Mouse (Mus musculus) bone marrow, adult 2 months (tissue): ENCODE data around the gene Aoah. TPM values are rescaled to one million over a fixed set of nuclear protein-coding genes. Genes with fewer than 3 reads are reported as not detected.

Experiments used
- H3K27ac ChIP-seq: fragments of 200-500 bp; 2 replicates; pipeline ENCODE4 v1.5.1; 2012; ENCODE audit warnings: low read depth, mild to moderate bottlenecking, control low read depth, inconsistent platforms, low read length; ENCODE audit not compliant: control insufficient read depth, poor library complexity, insufficient read depth
- H3K4me1 ChIP-seq: fragments of 200-500 bp; 2 replicates; pipeline ENCODE4 v1.6.1; 2011; ENCODE audit warnings: low read length; ENCODE audit not compliant: control insufficient read depth, insufficient read depth
- H3K4me3 ChIP-seq: fragments of 200-500 bp; replicated peaks from 2 replicates; pipeline ENCODE3; 2011; ENCODE audit warnings: mild to moderate bottlenecking, low read depth, low read length, control low read depth; ENCODE audit not compliant: control insufficient read depth
- CTCF ChIP-seq: fragments of 200-500 bp; IDR thresholded peaks from 2 replicates; pipeline ENCODE4 v1.5.1; 2011; ENCODE audit warnings: low read length, control low read depth; ENCODE audit not compliant: control insufficient read depth, insufficient read depth
- POLR2A ChIP-seq: fragments of 200-500 bp; IDR thresholded peaks from 2 replicates; pipeline ENCODE4 v1.6.1; 2011; ENCODE audit warnings: low read depth, mild to moderate bottlenecking, control low read depth, low read length, borderline replicate concordance; ENCODE audit not compliant: control insufficient read depth
- WGBS: fragments of 180-500 bp; shearing (Covaris S2); methylation state at CpG from one replicate; pipeline ENCODE4 v1.1.7; 2018; 5-methylcytosine and 5-hydroxymethylcytosine counted together
- polyA plus RNA-seq: library from polyadenylated mRNA; stranded (reverse); fragments of >200 nt; gene quantifications from 2 replicates; pipeline ENCODE4 v1.2.4, GENCODE M21; 2011; ENCODE audit warnings: low replicate concordance; ENCODE audit not compliant: missing spikeins, insufficient read depth, insufficient read length

Gene Aoah
- polyA plus RNA-seq, 1 experiment = 14.6 TPM

- WGBS = 76% methylated on average over 6 of the region's 6 CpGs
- TF ChIP-seq POLR2A (no peak), CTCF (no peak)
- Histone ChIP-seq H3K27ac (no peak overlapping the region), H3K4me1 (no peaks in the 10 kb centered on the region), H3K4me3 (no peak overlapping the region)
Measured at GRCm38 (mm10) chr13:20939099-20939498, 145.2 kb downstream of the Aoah start.

GRCm38 (mm10) chr13:20940389-20940788 lies 146.5 kb downstream of the Aoah start:
- TF ChIP-seq POLR2A (no peak), CTCF (no peak)
- H3K4me1 ChIP-seq = no peaks in the 10 kb centered on the region
- 47% methylated on average over 6 of the region's 6 CpGs for WGBS

GRCm38 (mm10) chr13:20941707-20942106 lies 147.8 kb downstream of the Aoah start:
- no peak overlapping the region for H3K27ac ChIP-seq
- WGBS = 84% methylated on average over 4 of the region's 4 CpGs
- H3K4me3 ChIP-seq = no peak overlapping the region
- TF ChIP-seq CTCF (no peak), POLR2A (no peak)
- H3K4me1 ChIP-seq = no peaks in the 10 kb centered on the region

More at GRCm38 (mm10) chr13:20940389-20940788, 146.5 kb downstream of the Aoah start:
- Histone ChIP-seq H3K27ac (no peak overlapping the region), H3K4me3 (no peak overlapping the region)

- 82% methylated on average over 3 of the region's 3 CpGs for WGBS
- Histone ChIP-seq H3K4me3 (no peak overlapping the region), H3K4me1 (no peaks in the 10 kb centered on the region), H3K27ac (no peak overlapping the region)
- TF ChIP-seq CTCF (no peak), POLR2A (no peak)
Measured at GRCm38 (mm10) chr13:20963086-20963485, 169.2 kb downstream of the Aoah start.

GRCm38 (mm10) chr13:20981234-20982230 lies 187.6 kb downstream of the Aoah start:
- no peak overlapping the region for H3K4me3 ChIP-seq
- 78% methylated on average over 8 of the region's 8 CpGs for WGBS
- no peak overlapping the region for H3K27ac ChIP-seq
- no peak for TF ChIP-seq POLR2A
- TF ChIP-seq CTCF = no peak
- no peaks in the 10 kb centered on the region for H3K4me1 ChIP-seq

- no peak overlapping the region for H3K4me3 ChIP-seq
- H3K4me1 ChIP-seq = no peaks in the 10 kb centered on the region
- TF ChIP-seq CTCF (no peak), POLR2A (no peak)
- H3K27ac ChIP-seq = no peak overlapping the region
Measured at GRCm38 (mm10) chr13:20985510-20985909, 191.6 kb downstream of the Aoah start.

- Histone ChIP-seq H3K4me1 (no peaks in the 10 kb centered on the region), H3K27ac (no peak overlapping the region), H3K4me3 (no peak overlapping the region)
- TF ChIP-seq CTCF = no peak
- no peak for TF ChIP-seq POLR2A
Measured at GRCm38 (mm10) chr13:20985961-20986360, 192.0 kb downstream of the Aoah start.

- Histone ChIP-seq H3K4me1 (no peaks in the 10 kb centered on the region), H3K4me3 (no peak overlapping the region), H3K27ac (no peak overlapping the region)
- TF ChIP-seq CTCF = no peak
- no peak for TF ChIP-seq POLR2A
- WGBS = 82% methylated on average over 5 of the region's 5 CpGs
Measured at GRCm38 (mm10) chr13:21005238-21005637, 211.3 kb downstream of the Aoah start.
